Mouse (Mus musculus): ENCODE data around the gene 1110008P14Rik.

DNA sequence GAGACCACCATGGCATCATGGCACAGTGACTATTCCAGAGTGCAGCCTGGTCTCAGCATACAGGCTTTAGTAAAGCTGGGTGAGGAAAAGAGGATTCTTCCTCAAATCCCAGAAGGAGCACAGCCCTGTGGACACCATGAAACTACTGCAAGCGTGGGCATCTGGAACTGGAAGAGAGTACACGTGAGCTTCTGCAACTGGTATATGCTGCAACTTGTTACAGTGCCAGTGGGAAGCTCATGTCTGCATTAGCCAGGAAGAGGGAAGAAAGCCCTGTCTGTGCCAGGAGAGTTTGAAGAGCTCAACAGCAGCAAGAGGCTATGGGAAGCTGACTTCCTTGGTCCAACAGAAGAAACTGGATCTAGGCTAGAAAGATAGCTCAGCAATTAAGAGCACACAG, 951 bp upstream of the 1110008P14Rik start:
- no peak for TF ChIP-seq CTCF (conservative IDR thresholded peaks at IDR 0.05; ENCODE audit: low read length)
- TF ChIP-seq POU5F1 (IDR thresholded peaks at IDR 0.05; ENCODE audit: borderline replicate concordance, low read length) = no peak
- no peak for TF ChIP-seq NANOG (IDR thresholded peaks at IDR 0.05; ENCODE audit: borderline replicate concordance, low read length)

Data from E14TG2a.4 (cell line).